Mouse (Mus musculus) MEL (cell line): ENCODE data around the gene Agbl3. TPM values are rescaled to one million over a fixed set of nuclear protein-coding genes. Genes with fewer than 3 reads are reported as not detected.

Experiments
- DNase-seq: peaks from one replicate; pipeline ENCODE4 v3.0.0; 2011; ENCODE audit warnings: low read depth, low spot score
- H3K27ac ChIP-seq: 2 replicates; pipeline ENCODE4 v1.5.1; 2012; ENCODE audit warnings: low read depth, mild to moderate bottlenecking, control low read depth, low read length, moderate library complexity; ENCODE audit not compliant: control insufficient read depth
- H3K27me3 ChIP-seq, 2 experiments: fragments of 150-350 bp in 1 of 2; sonication (generic) in 1 of 2; 2 replicates each; pipeline ENCODE4 v1.6.1; 2012; ENCODE audit warnings: low read length in 2 of 2, mild to moderate bottlenecking in 2 of 2, improper control_type of control experiment in 1 of 2, moderate library complexity in 1 of 2; ENCODE audit not compliant: insufficient read depth in 2 of 2, control insufficient read depth in 1 of 2
- H3K36me3 ChIP-seq, 2 experiments: 2 replicates each; pipeline ENCODE4 v1.6.1; 2012 to 2014; ENCODE audit warnings: low read length in 2 of 2, improper control_type of control experiment in 1 of 2, inconsistent platforms in 1 of 2, mild to moderate bottlenecking in 1 of 2; ENCODE audit not compliant: insufficient read depth in 2 of 2, control insufficient read depth in 1 of 2
- H3K4me1 ChIP-seq, 2 experiments: fragments of 150-350 bp in 1 of 2; sonication (generic) in 1 of 2; 2 replicates each; pipeline ENCODE4 v1.6.1; 2012; ENCODE audit warnings: low read length in 2 of 2, improper control_type of control experiment in 1 of 2, mild to moderate bottlenecking in 1 of 2; ENCODE audit not compliant: insufficient read depth in 2 of 2, control insufficient read depth in 1 of 2
- H3K4me3 ChIP-seq, 2 experiments: fragments of 150-350 bp in 1 of 2; sonication (generic) in 1 of 2; 2 replicates each; pipeline ENCODE4 v1.5.1; 2012; ENCODE audit warnings: low read depth in 2 of 2, low read length in 2 of 2, mild to moderate bottlenecking in 2 of 2, moderate library complexity in 2 of 2, control low read depth in 1 of 2, improper control_type of control experiment in 1 of 2; ENCODE audit not compliant: control insufficient read depth in 1 of 2, insufficient read depth in 1 of 2
- H3K79me2 ChIP-seq: 2 replicates; pipeline ENCODE4 v1.6.1; 2012; ENCODE audit warnings: mild to moderate bottlenecking, low read length, moderate library complexity; ENCODE audit not compliant: control insufficient read depth, poor library complexity, insufficient read depth
- H3K9ac ChIP-seq: 2 replicates; pipeline ENCODE4 v1.6.1; 2012; ENCODE audit warnings: low read depth, mild to moderate bottlenecking, control low read depth, low read length, moderate library complexity; ENCODE audit not compliant: control insufficient read depth, poor library complexity, severe bottlenecking
- H3K9me3 ChIP-seq: fragments of 150-350 bp; sonication (generic); replicated peaks from 2 replicates; pipeline ENCODE4 v1.6.1; 2012; ENCODE audit warnings: mild to moderate bottlenecking, low read length, improper control_type of control experiment, moderate library complexity; ENCODE audit not compliant: insufficient read depth
- BHLHE40 ChIP-seq: IDR thresholded peaks from 2 replicates; pipeline ENCODE4 v1.6.1; 2012; ENCODE audit warnings: low read depth, mild to moderate bottlenecking, inconsistent platforms, low read length, improper control_type of control experiment, borderline replicate concordance
- CHD1 ChIP-seq: IDR thresholded peaks from 2 replicates; pipeline ENCODE4 v1.6.1; 2012; ENCODE audit warnings: low read depth, mild to moderate bottlenecking, inconsistent platforms, low read length, improper control_type of control experiment
- CHD2 ChIP-seq: IDR thresholded peaks from 2 replicates; pipeline ENCODE4 v1.6.1; 2011; ENCODE audit warnings: low read length, improper control_type of control experiment
- CTCF ChIP-seq, 3 experiments: IDR thresholded peaks in 2 of 3; conservative IDR thresholded peaks in 1 of 3; 2 replicates each; pipeline ENCODE4 v1.5.1; 2011 to 2012; ENCODE audit warnings: low read length in 3 of 3, low read depth in 2 of 3, mild to moderate bottlenecking in 2 of 3, improper control_type of control experiment in 1 of 3, inconsistent platforms in 1 of 3, mixed read lengths in 1 of 3, moderate library complexity in 1 of 3; ENCODE audit not compliant: control insufficient read depth in 1 of 3, insufficient read depth in 1 of 3, poor library complexity in 1 of 3, severe bottlenecking in 1 of 3
- ELF1 ChIP-seq: IDR thresholded peaks from 2 replicates; pipeline ENCODE4 v1.6.1; 2014; ENCODE audit warnings: low read depth, mild to moderate bottlenecking, inconsistent platforms, low read length, improper control_type of control experiment, moderate library complexity
- ETS1 ChIP-seq: IDR thresholded peaks from 2 replicates; pipeline ENCODE4 v1.6.1; 2012; ENCODE audit warnings: low read depth, mild to moderate bottlenecking, inconsistent platforms, low read length, improper control_type of control experiment, moderate library complexity
- GABPA ChIP-seq: IDR thresholded peaks from 2 replicates; pipeline ENCODE4 v1.6.1; 2012; ENCODE audit warnings: low read depth, mild to moderate bottlenecking, inconsistent platforms, low read length, improper control_type of control experiment, moderate library complexity
- HCFC1 ChIP-seq: IDR thresholded peaks from 2 replicates; pipeline ENCODE4 v1.6.1; 2012; ENCODE audit warnings: low read depth, mild to moderate bottlenecking, inconsistent platforms, low read length, improper control_type of control experiment, moderate library complexity
- JUND ChIP-seq: IDR thresholded peaks from 2 replicates; pipeline ENCODE4 v1.6.1; 2011; ENCODE audit warnings: low read depth, mild to moderate bottlenecking, improper control_type of control experiment, low read length
- KAT2A ChIP-seq: conservative IDR thresholded peaks from 2 replicates; pipeline ENCODE4 v1.6.1; 2012; ENCODE audit warnings: low read depth, low read length, improper control_type of control experiment, inconsistent platforms
- MAFK ChIP-seq: IDR thresholded peaks from 2 replicates; pipeline ENCODE4 v1.6.1; 2011; ENCODE audit warnings: low read depth, mild to moderate bottlenecking, low read length, improper control_type of control experiment, borderline replicate concordance
- MAX ChIP-seq: IDR thresholded peaks from 2 replicates; pipeline ENCODE4 v1.6.1; 2011; ENCODE audit warnings: low read length, improper control_type of control experiment
- MAZ ChIP-seq: IDR thresholded peaks from 2 replicates; pipeline ENCODE4 v1.6.1; 2012; ENCODE audit warnings: low read depth, mild to moderate bottlenecking, inconsistent platforms, low read length, improper control_type of control experiment
- MEF2A ChIP-seq: IDR thresholded peaks from 2 replicates; pipeline ENCODE4 v1.6.1; 2014; ENCODE audit warnings: low read depth, mild to moderate bottlenecking, inconsistent platforms, low read length, improper control_type of control experiment; ENCODE audit not compliant: poor library complexity, insufficient replicate concordance, severe bottlenecking; ENCODE audit errors: extremely low read depth
- MYC ChIP-seq: IDR thresholded peaks from 2 replicates; pipeline ENCODE4 v1.6.1; 2011; ENCODE audit warnings: low read depth, mild to moderate bottlenecking, low read length, improper control_type of control experiment, moderate library complexity
- NELFE ChIP-seq: IDR thresholded peaks from 2 replicates; pipeline ENCODE4 v1.6.1; 2011; ENCODE audit warnings: low read depth, low read length, improper control_type of control experiment
- POLR2AphosphoS2 ChIP-seq: IDR thresholded peaks from 2 replicates; pipeline ENCODE4 v1.6.1; 2011; ENCODE audit warnings: low read length, improper control_type of control experiment
- POLR2AphosphoS5 ChIP-seq: IDR thresholded peaks from 2 replicates; pipeline ENCODE4 v1.6.1; 2012; ENCODE audit warnings: low read depth, borderline replicate concordance, mild to moderate bottlenecking, inconsistent platforms, low read length, moderate library complexity, mixed read lengths
- RAD21 ChIP-seq: IDR thresholded peaks from 2 replicates; pipeline ENCODE4 v1.6.1; 2011; ENCODE audit warnings: mild to moderate bottlenecking, low read depth, low read length, improper control_type of control experiment
- RCOR1 ChIP-seq: IDR thresholded peaks from 2 replicates; pipeline ENCODE4 v1.6.1; 2012; ENCODE audit warnings: low read depth, mild to moderate bottlenecking, inconsistent platforms, low read length, improper control_type of control experiment
- SIN3A ChIP-seq: IDR thresholded peaks from 2 replicates; pipeline ENCODE4 v1.6.1; 2012; ENCODE audit warnings: low read length, improper control_type of control experiment, inconsistent platforms
- SMC3 ChIP-seq: IDR thresholded peaks from 2 replicates; pipeline ENCODE4 v1.6.1; 2011; ENCODE audit warnings: low read depth, low read length, improper control_type of control experiment
- TBP ChIP-seq: IDR thresholded peaks from 2 replicates; pipeline ENCODE4 v1.8.0; 2011; ENCODE audit warnings: low read depth, low read length, improper control_type of control experiment
- TCF12 ChIP-seq: IDR thresholded peaks from 2 replicates; pipeline ENCODE4 v1.6.1; 2014; ENCODE audit warnings: low read depth, mild to moderate bottlenecking, inconsistent platforms, low read length, improper control_type of control experiment, moderate library complexity
- USF1 ChIP-seq: IDR thresholded peaks from 2 replicates; pipeline ENCODE4 v1.6.1; 2014; ENCODE audit warnings: low read depth, mild to moderate bottlenecking, inconsistent platforms, low read length, improper control_type of control experiment, moderate library complexity
- ZC3H11A ChIP-seq: IDR thresholded peaks from 2 replicates; pipeline ENCODE4 v1.6.1; 2012; ENCODE audit warnings: low read depth, mild to moderate bottlenecking, inconsistent platforms, low read length, improper control_type of control experiment
- ZKSCAN1 ChIP-seq: IDR thresholded peaks from 2 replicates; pipeline ENCODE4 v1.6.1; 2012; ENCODE audit warnings: low read depth, mild to moderate bottlenecking, inconsistent platforms, low read length, improper control_type of control experiment, moderate library complexity
- ZNF384 ChIP-seq: IDR thresholded peaks from 2 replicates; pipeline ENCODE4 v1.6.1; 2012; ENCODE audit warnings: low read depth, mild to moderate bottlenecking, inconsistent platforms, low read length, improper control_type of control experiment
- polyA plus RNA-seq, 2 experiments: library from polyadenylated mRNA; stranded (reverse) in 1 of 2; unstranded in 1 of 2; fragments of >175 nt in 1 of 2; fragments of >200 nt in 1 of 2; gene quantifications; 2 replicates each; pipeline versions ENCODE4 v1.2.1 to v1.2.4; 2012; ENCODE audit warnings: low replicate concordance in 2 of 2, low read depth in 1 of 2; ENCODE audit not compliant: insufficient read length in 2 of 2, insufficient read depth in 1 of 2, missing spikeins in 1 of 2
- total RNA-seq: library from RNA; depleted of rRNA; stranded (reverse); fragments of 300-350 nt; gene quantifications from 2 replicates; pipeline ENCODE4 v1.2.3, GENCODE M21; 2012

Agbl3 gene
- total and polyA plus RNA-seq, 3 experiments, result 1.3 TPM; not detected in 2

- Histone ChIP-seq H3K27me3 (no peaks in the 10 kb centered on the region), H3K4me1 (peaks cover 17 to 63% of the 10 kb centered on the region in 2 experiments), H3K36me3 (peaks cover 0 to 52% of the 10 kb centered on the region in 2 experiments; a peak in 2 of 4 replicates), H3K9ac (peak overlapping the region; percentile 73), H3K79me2 (no peaks in the 10 kb centered on the region; the same call in 1 of the 2 replicates), H3K4me3 (peak overlapping the region; percentile 42 to 50), H3K27ac (peak overlapping the region; percentile 95), H3K9me3 (no peaks in the 10 kb centered on the region)
- peak; percentile 60 for DNase-seq
- 0 out of 2 replicates have a peak, but pooled peaks have one; percentile 15 for TF ChIP-seq CHD1
- no peak for TF ChIP-seq KAT2A
- TF ChIP-seq ETS1, result peak; percentile 60; the same call in 1 of the 2 replicates
- no peak for TF ChIP-seq TBP
- TF ChIP-seq RCOR1, result 0 out of 2 replicates have a peak, but pooled peaks have one; percentile 14
- no peak; the same call in 1 of the 2 replicates for TF ChIP-seq NELFE
Measured at GRCm38 (mm10) chr6:34868507-34869217, 88.4 kb downstream of the Agbl3 start.

- Histone ChIP-seq H3K4me3 (peak overlapping the region; percentile 28 to 50), H3K79me2 (no peaks in the 10 kb centered on the region; the same call in 1 of the 2 replicates), H3K27ac (peak overlapping the region; percentile 95), H3K36me3 (peaks cover 0 to 53% of the 10 kb centered on the region in 2 experiments; a peak in 2 of 4 replicates), H3K4me1 (peaks cover 16 to 64% of the 10 kb centered on the region in 2 experiments), H3K9me3 (no peaks in the 10 kb centered on the region), H3K27me3 (no peaks in the 10 kb centered on the region), H3K9ac (peak overlapping the region; percentile 73)
- DNase-seq, result peak; percentile 99
- TF ChIP-seq JUND (0 out of 2 replicates have a peak, but pooled peaks have one; percentile 69), CHD2 (no peak), ZC3H11A (no peak), KAT2A (no peak; the same call in 1 of the 2 replicates), MEF2A (no peak), POLR2AphosphoS5 (no peak), SMC3 (no peak), MAFK (peak; percentile 96), BHLHE40 (peak; percentile 40; the same call in 1 of the 2 replicates), RAD21 (no peak), MAZ (no peak), CTCF (IDR thresholded peaks at IDR 0.05 in 2 of 3, conservative IDR thresholded peaks at IDR 0.05 in 1 of 3; ENCODE audit: control insufficient read depth in 1 of 3, insufficient read depth in 1 of 3, low read depth in 2 of 3, low read length in 3 of 3, poor library complexity in 1 of 3, severe bottlenecking in 1 of 3) (no peak), USF1 (no peak), TBP (peak; percentile 94), ZKSCAN1 (no peak), MAX (peak; percentile 63; the same call in 1 of the 2 replicates), RCOR1 (peak; percentile 75), SIN3A (peak; percentile 96), POLR2AphosphoS2 (peak; percentile 82), ELF1 (peak; percentile 85), GABPA (peak; percentile 98), ZNF384 (no peak; the same call in 1 of the 2 replicates), MYC (peak; percentile 87), TCF12 (peak; percentile 86), HCFC1 (peak; percentile 79)
Measured at GRCm38 (mm10) chr6:34869225-34869915, 89.1 kb downstream of the Agbl3 start.
